Mouse (Mus musculus): ENCODE measurements around the gene Gm3435.
"Not testable (repeated sequence)": the region's sequence is repeated elsewhere in the genome, so short reads cannot be mapped to it uniquely, and the experiment has no call there.

- not testable (repeated sequence) for TF ChIP-seq POLR2A (IDR thresholded peaks at IDR 0.05; ENCODE audit: low read depth, low read length); CTCF (IDR thresholded peaks at IDR 0.05; ENCODE audit: borderline replicate concordance, insufficient read depth, low read length)
Observed at GRCm38 (mm10) chr17:15053183-15053828, 43.3 kb downstream of the Gm3435 start.

All from embryonic fibroblast, embryonic 13.5 days (primary cell).